ENCODE assay signal across 19 mouse cellular contexts in genomic region chr2:112861792-112862191, GRCm38 (mm10).
DNase-seq lines count a peak whose midpoint lies in the region; ATAC-seq and TF ChIP-seq lines count a peak whose summit lies in the region.
"Had no signal": no experiment of that assay in that cellular context is flagged by ENCODE, and none has a peak within 500 bp of the region (broad histone marks: within the 10 kb centered on the region; RNA-seq: fewer than 3 reads in every experiment).

No protein-coding gene starts in this region.

- ATAC-seq in liver, postnatal 0 days: no peak
- ATAC-seq: inflammation-experienced regulatory T-cells, adult 6 months; midbrain, embryonic 15.5 days had no signal

- no peaks in the 10 kb centered on the region for H3K9me3 ChIP-seq in liver, postnatal 0 days (ENCODE audit: low read length)
- H3K9me3 ChIP-seq: embryonic facial prominence, embryonic 15.5 days; liver, embryonic 13.5 days; midbrain, embryonic 15.5 days; neural tube, embryonic 12.5 days had no signal

- 86% methylated on average over 4 of the region's 4 CpGs for WGBS in liver, postnatal 0 days (ENCODE audit: insufficient replicate concordance)

- no peak overlapping the region for H3K9ac ChIP-seq in liver, postnatal 0 days (replicated peaks)
- H3K9ac ChIP-seq: embryonic facial prominence, embryonic 15.5 days; hindbrain, embryonic 14.5 days; liver, embryonic 13.5 days; lung, embryonic 14.5 days; midbrain, embryonic 15.5 days; neural tube, embryonic 12.5 days had no signal

- TF ChIP-seq EP300 in liver, postnatal 0 days (IDR thresholded peaks at IDR 0.05; ENCODE audit: low read depth): no peak

- peak; percentile 5 to 40 for DNase-seq in frontal cortex, postnatal 36 days (ENCODE audit: low spot score in 2 of 2)
- DNase-seq in frontal cortex, postnatal 14 days (ENCODE audit: low spot score in 2 of 2): no peak
- DNase-seq in left cerebral cortex, adult 18-20 months (ENCODE audit: low spot score in 2 of 2): peak; percentile 2 to 6
- no peak for DNase-seq in left cerebral cortex, postnatal 4 days
- DNase-seq in brain, embryonic 18.5 days (ENCODE audit: low read depth, low spot score): peak; percentile 34
- DNase-seq in left cerebral cortex, postnatal 25 days (ENCODE audit: low spot score in 2 of 2): peak; percentile 10 to 75
- no peak for DNase-seq in liver, postnatal 0 days
- DNase-seq: adrenal gland, adult 8-10 months; cerebellum, adult 8-10 months; gastrocnemius, adult 2 months; heart, postnatal 4 days; kidney, adult 18-20 months; liver, embryonic 13.5 days; lung, embryonic 14.5 days had no signal

- no peak for TF ChIP-seq CTCF in liver, postnatal 0 days (IDR thresholded peaks at IDR 0.05; ENCODE audit: low read depth)

- no peak overlapping the region for H3K27ac ChIP-seq in liver, postnatal 0 days (ENCODE audit: low read depth)
- H3K27ac ChIP-seq: embryonic facial prominence, embryonic 15.5 days; gastrocnemius, adult 2 months; hindbrain, embryonic 14.5 days; liver, embryonic 13.5 days; midbrain, embryonic 15.5 days; neural tube, embryonic 12.5 days had no signal

- no peaks in the 10 kb centered on the region for H3K27me3 ChIP-seq in liver, postnatal 0 days (ENCODE audit: insufficient read depth, low read length)
- H3K27me3 ChIP-seq: embryonic facial prominence, embryonic 15.5 days; liver, embryonic 13.5 days; midbrain, embryonic 15.5 days; neural tube, embryonic 12.5 days had no signal

- H3K4me2 ChIP-seq in liver, postnatal 0 days (ENCODE audit: low read depth, low read length): no peak overlapping the region
- H3K4me2 ChIP-seq: embryonic facial prominence, embryonic 15.5 days; hindbrain, embryonic 14.5 days; liver, embryonic 13.5 days; lung, embryonic 14.5 days; midbrain, embryonic 15.5 days; neural tube, embryonic 12.5 days had no signal

- H3K4me3 ChIP-seq in liver, postnatal 0 days (ENCODE audit: low read depth, low read length): no peak overlapping the region
- H3K4me3 ChIP-seq: embryonic facial prominence, embryonic 15.5 days; gastrocnemius, adult 2 months; liver, embryonic 13.5 days; midbrain, embryonic 15.5 days; neural tube, embryonic 12.5 days had no signal

- H3K4me1 ChIP-seq in liver, postnatal 0 days (ENCODE audit: insufficient read depth): no peaks in the 10 kb centered on the region
- H3K4me1 ChIP-seq: embryonic facial prominence, embryonic 15.5 days; liver, embryonic 13.5 days; midbrain, embryonic 15.5 days had no signal

- no peaks in the 10 kb centered on the region for H3K36me3 ChIP-seq in liver, postnatal 0 days (replicated peaks; ENCODE audit: insufficient read depth, low read length)
- H3K36me3 ChIP-seq: embryonic facial prominence, embryonic 15.5 days; liver, embryonic 13.5 days; midbrain, embryonic 15.5 days; neural tube, embryonic 12.5 days had no signal

- intact Hi-C loops in left cerebral cortex, postnatal 4 days (cut with DNase I): no loop called here
- intact Hi-C loops in left cerebral cortex, postnatal 25 days (cut with DNase I): no loop called here

Comparison
In these comparisons a context has a peak if more than half of its experiments do, and no peak if none do; other contexts are left out.
1. DNase-seq: peak in frontal cortex, postnatal 36 days (2 of 2), left cerebral cortex, adult 18-20 months (2 of 2), brain, embryonic 18.5 days (single experiment) and left cerebral cortex, postnatal 25 days (2 of 2); none in frontal cortex, postnatal 14 days (0 of 2), left cerebral cortex, postnatal 4 days (single experiment) and liver, postnatal 0 days (single experiment).